Mouse (Mus musculus): Measurements from ENCODE around the gene Pou6f1. TPM values are rescaled to one million over a fixed set of nuclear protein-coding genes. Genes with fewer than 3 reads are reported as not detected.
A peak's percentile ranks its signal among the peaks of the same experiment; 100 is the strongest.

The Pou6f1 gene
- polyA plus RNA-seq, 1 experiment from 2014 or later: 2.6 TPM

- H3K4me1 ChIP-seq (replicated peaks; ENCODE audit: control insufficient read depth, insufficient read depth): no peaks in the 10 kb centered on the region
- peak overlapping the region; percentile 100 for H3K27ac ChIP-seq (replicated peaks)
- H3K27me3 ChIP-seq (ENCODE audit: control insufficient read depth, insufficient read depth, low read length): no peaks in the 10 kb centered on the region
- ATAC-seq (ENCODE audit: low FRiP score, low TSS enrichment) (peak; percentile 84), DNase-seq (ENCODE audit: low spot score) (peak; percentile 94)
- H3K9me3 ChIP-seq (ENCODE audit: control insufficient read depth, low read length): no peaks in the 10 kb centered on the region
- H3K4me2 ChIP-seq (replicated peaks; ENCODE audit: low read depth): peak overlapping the region; percentile 71
- H3K9ac ChIP-seq (ENCODE audit: low read length): peak overlapping the region; percentile 99
- peaks cover 21% of the 10 kb centered on the region; the same call in 1 of the 2 replicates for H3K36me3 ChIP-seq (ENCODE audit: control insufficient read depth, insufficient read depth, low read length)
- under 1% methylated on average over 25 of the region's 43 CpGs for WGBS
- TF ChIP-seq CTCF (IDR thresholded peaks at IDR 0.05; ENCODE audit: low read depth): no peak
- peak overlapping the region; percentile 98 for H3K4me3 ChIP-seq (ENCODE audit: low read depth, low read length)
Observed at GRCm38 (mm10) chr15:100615825-100616220, 16.0 kb upstream of the Pou6f1 start.

DNA sequence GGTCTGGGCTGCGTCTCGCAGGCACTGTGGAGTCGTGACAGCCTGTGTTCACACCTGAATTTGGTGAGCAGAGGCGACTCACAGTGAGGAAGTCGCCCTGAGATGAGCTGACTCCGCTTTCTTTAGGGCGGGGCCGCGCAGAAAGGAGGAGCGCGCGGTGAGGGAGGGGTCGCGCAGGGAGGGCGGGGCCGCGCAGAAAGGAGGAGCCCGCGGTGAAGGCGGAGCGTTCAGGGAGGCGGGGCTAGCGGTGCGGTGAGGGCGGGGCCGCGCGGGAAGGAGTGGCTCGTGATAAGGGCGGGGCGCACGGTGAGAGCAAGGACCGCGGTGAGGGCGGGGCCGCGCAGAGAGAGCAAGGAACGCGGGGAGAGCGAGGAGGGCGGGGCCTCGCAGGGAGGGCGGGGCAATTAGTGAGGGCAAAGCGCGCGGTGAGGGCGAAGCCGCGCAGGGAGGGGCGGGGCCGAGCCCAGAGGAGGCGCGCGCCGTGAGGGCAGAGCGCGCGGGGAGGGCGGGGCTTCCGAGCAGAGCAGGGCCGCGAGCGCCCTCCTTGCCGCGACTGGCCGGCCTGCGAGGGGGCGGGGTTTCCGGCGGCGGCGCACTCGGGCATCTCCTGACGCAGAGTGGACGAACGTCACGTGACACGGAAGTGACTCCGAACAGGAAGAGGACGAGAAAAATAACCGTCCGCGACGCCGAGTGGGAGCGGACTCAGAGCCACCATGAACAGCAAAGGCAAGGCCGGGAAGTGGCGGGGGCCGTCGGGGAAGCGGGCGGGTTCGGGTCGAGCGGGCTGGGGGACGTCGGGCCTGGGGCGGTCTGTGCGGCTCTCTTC is 15.4 kb upstream of the Pou6f1 start, which contains the start of gene Dazap2:
Gene Dazap2 (plus strand): TSS at position 354 of the 829 bp plus-strand sequence.
- H3K27ac ChIP-seq (replicated peaks): peak within 1 kb of the TSS; percentile 100
- WGBS: under 1% methylated on average over 78 of the region's 99 CpGs
- no peaks in the 10 kb centered on the region for H3K4me1 ChIP-seq (replicated peaks; ENCODE audit: control insufficient read depth, insufficient read depth)
- peak within 1 kb of the TSS; percentile 98 for H3K4me3 ChIP-seq (ENCODE audit: low read depth, low read length)
- TF ChIP-seq EP300 (optimal IDR thresholded peaks at IDR 0.05) (no peak), CTCF (IDR thresholded peaks at IDR 0.05; ENCODE audit: low read depth) (peak; percentile 55)
- DNase-seq (ENCODE audit: low spot score): peak; percentile 100
- H3K9me3 ChIP-seq (ENCODE audit: control insufficient read depth, low read length): no peaks in the 10 kb centered on the region
- H3K9ac ChIP-seq (ENCODE audit: low read length): peak within 1 kb of the TSS; percentile 99
- peaks cover 19% of the 10 kb centered on the region; the same call in 1 of the 2 replicates for H3K36me3 ChIP-seq (ENCODE audit: control insufficient read depth, insufficient read depth, low read length)
- H3K4me2 ChIP-seq (replicated peaks; ENCODE audit: low read depth): peak within 1 kb of the TSS; percentile 73
- no peaks in the 10 kb centered on the region for H3K27me3 ChIP-seq (ENCODE audit: control insufficient read depth, insufficient read depth, low read length)
- ATAC-seq (ENCODE audit: low FRiP score, low TSS enrichment): peak; percentile 88

GRCm38 (mm10) chr15:100614218-100614995 is 14.6 kb upstream of the Pou6f1 start:
- peaks cover 14% of the 10 kb centered on the region; the same call in 1 of the 2 replicates for H3K36me3 ChIP-seq (ENCODE audit: control insufficient read depth, insufficient read depth, low read length)
- H3K4me1 ChIP-seq (replicated peaks; ENCODE audit: control insufficient read depth, insufficient read depth): no peaks in the 10 kb centered on the region
- peak overlapping the region; percentile 63 for H3K9ac ChIP-seq (ENCODE audit: low read length)
- no peak for ATAC-seq (ENCODE audit: low FRiP score, low TSS enrichment)
- no peak for DNase-seq (ENCODE audit: low spot score)
- 9% methylated on average over 43 of the region's 43 CpGs for WGBS
- peak overlapping the region; percentile 87 for H3K27ac ChIP-seq (replicated peaks)
- no peaks in the 10 kb centered on the region for H3K9me3 ChIP-seq (ENCODE audit: control insufficient read depth, low read length)
- no peak for TF ChIP-seq EP300 (optimal IDR thresholded peaks at IDR 0.05)
- no peak for TF ChIP-seq CTCF (IDR thresholded peaks at IDR 0.05; ENCODE audit: low read depth)
- no peaks in the 10 kb centered on the region for H3K27me3 ChIP-seq (ENCODE audit: control insufficient read depth, insufficient read depth, low read length)
- H3K4me2 ChIP-seq (replicated peaks; ENCODE audit: low read depth): peak overlapping the region; percentile 73
- H3K4me3 ChIP-seq (ENCODE audit: low read depth, low read length): peak overlapping the region; percentile 98

DNA sequence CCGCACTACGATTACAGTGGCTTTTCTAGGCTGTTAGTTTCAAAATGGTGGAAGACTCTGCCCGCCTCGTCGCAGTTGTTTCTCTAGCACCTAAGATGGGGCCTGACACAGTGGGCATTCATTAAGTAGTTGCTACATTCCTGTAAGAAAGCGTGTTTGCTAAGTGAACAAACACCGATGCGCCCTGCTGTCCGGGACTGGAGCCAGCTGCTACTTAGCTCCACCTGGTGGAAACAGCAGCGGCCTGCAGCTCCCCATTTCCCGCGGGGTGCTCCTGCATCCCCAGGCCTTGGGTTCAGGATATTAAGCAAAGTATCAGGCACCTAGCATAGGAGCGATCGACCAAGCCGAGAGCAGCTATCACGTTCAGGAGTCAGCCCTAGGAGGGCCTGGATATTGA is 13.8 kb upstream of the Pou6f1 start:
- ATAC-seq (ENCODE audit: low FRiP score, low TSS enrichment) (no peak), DNase-seq (ENCODE audit: low spot score) (peak; percentile 84)
- Histone ChIP-seq H3K9ac (ENCODE audit: low read length) (peak overlapping the region; percentile 31), H3K9me3 (ENCODE audit: control insufficient read depth, low read length) (no peaks in the 10 kb centered on the region), H3K27ac (replicated peaks) (no peak overlapping the region), H3K4me2 (replicated peaks; ENCODE audit: low read depth) (peak overlapping the region; percentile 47), H3K4me1 (replicated peaks; ENCODE audit: control insufficient read depth, insufficient read depth) (no peaks in the 10 kb centered on the region), H3K36me3 (ENCODE audit: control insufficient read depth, insufficient read depth, low read length) (0 out of 2 replicates have a peak, but pooled peaks cover 8% of the 10 kb centered on the region), H3K27me3 (ENCODE audit: control insufficient read depth, insufficient read depth, low read length) (no peaks in the 10 kb centered on the region), H3K4me3 (ENCODE audit: low read depth, low read length) (peak overlapping the region; percentile 13; the same call in 1 of the 2 replicates)
- TF ChIP-seq CTCF (IDR thresholded peaks at IDR 0.05; ENCODE audit: low read depth) (peak; percentile 97), EP300 (optimal IDR thresholded peaks at IDR 0.05) (no peak)
- 7% methylated on average over 16 of the region's 16 CpGs for whole genome bisulfite sequencing

- DNase-seq (ENCODE audit: low spot score) (no peak), ATAC-seq (ENCODE audit: low FRiP score, low TSS enrichment) (no peak)
- Histone ChIP-seq H3K4me2 (replicated peaks; ENCODE audit: low read depth) (no peak overlapping the region), H3K27ac (replicated peaks) (no peak overlapping the region), H3K4me1 (replicated peaks; ENCODE audit: control insufficient read depth, insufficient read depth) (no peaks in the 10 kb centered on the region), H3K9ac (ENCODE audit: low read length) (no peak overlapping the region), H3K27me3 (ENCODE audit: control insufficient read depth, insufficient read depth, low read length) (no peaks in the 10 kb centered on the region), H3K36me3 (ENCODE audit: control insufficient read depth, insufficient read depth, low read length) (0 out of 2 replicates have a peak, but pooled peaks cover under 1% of the 10 kb centered on the region), H3K9me3 (ENCODE audit: control insufficient read depth, low read length) (no peaks in the 10 kb centered on the region), H3K4me3 (ENCODE audit: low read depth, low read length) (no peak overlapping the region)
- 63% methylated on average over 2 of the region's 2 CpGs for WGBS
- no peak for TF ChIP-seq EP300 (optimal IDR thresholded peaks at IDR 0.05)
- TF ChIP-seq CTCF (IDR thresholded peaks at IDR 0.05; ENCODE audit: low read depth): peak; percentile 64
Observed at GRCm38 (mm10) chr15:100612432-100612831, 12.6 kb upstream of the Pou6f1 start.

All from stomach, postnatal 0 days (tissue).